Mouse (Mus musculus) stomach, postnatal 0 days (tissue): Measurements from ENCODE around the gene Baz2a.

ENCODE experiments used
- CTCF ChIP-seq: IDR thresholded peaks from 2 replicates; pipeline ENCODE4 v1.5.1; 2016; ENCODE audit warnings: antibody characterized with exemption, low read depth, mild to moderate bottlenecking, moderate library complexity
- EP300 ChIP-seq: optimal IDR thresholded peaks from 2 replicates; pipeline ENCODE3; 2016; ENCODE audit warnings: antibody characterized with exemption

- no peak for TF ChIP-seq CTCF
- no peak for TF ChIP-seq EP300
Measured at GRCm38 (mm10) chr10:128048157-128048556, 43.2 kb upstream of the Baz2a start.
